Mouse (Mus musculus) G1E (cell line): ENCODE measurements at regions not wholly inside any gene's neighbourhood (a gene's known extent, or its start where the extent isn't known, plus 50 kb on each side); places are given as distances from the start of the nearest gene placed in this dataset.

Source experiments
- CTCF ChIP-seq: IDR thresholded peaks from 2 replicates; pipeline ENCODE4 v1.5.1; 2012; ENCODE audit warnings: low read depth, low read length, inconsistent platforms, mixed read lengths
- GATA1 ChIP-seq: IDR thresholded peaks from 2 replicates; pipeline ENCODE4 v1.6.1; 2012; ENCODE audit warnings: borderline replicate concordance, low read length, inconsistent platforms, mixed read lengths
- TAL1 ChIP-seq: conservative IDR thresholded peaks from 2 replicates; pipeline ENCODE4 v1.6.1; 2012; ENCODE audit warnings: low read depth, low read length, inconsistent platforms, mixed read lengths

DNA sequence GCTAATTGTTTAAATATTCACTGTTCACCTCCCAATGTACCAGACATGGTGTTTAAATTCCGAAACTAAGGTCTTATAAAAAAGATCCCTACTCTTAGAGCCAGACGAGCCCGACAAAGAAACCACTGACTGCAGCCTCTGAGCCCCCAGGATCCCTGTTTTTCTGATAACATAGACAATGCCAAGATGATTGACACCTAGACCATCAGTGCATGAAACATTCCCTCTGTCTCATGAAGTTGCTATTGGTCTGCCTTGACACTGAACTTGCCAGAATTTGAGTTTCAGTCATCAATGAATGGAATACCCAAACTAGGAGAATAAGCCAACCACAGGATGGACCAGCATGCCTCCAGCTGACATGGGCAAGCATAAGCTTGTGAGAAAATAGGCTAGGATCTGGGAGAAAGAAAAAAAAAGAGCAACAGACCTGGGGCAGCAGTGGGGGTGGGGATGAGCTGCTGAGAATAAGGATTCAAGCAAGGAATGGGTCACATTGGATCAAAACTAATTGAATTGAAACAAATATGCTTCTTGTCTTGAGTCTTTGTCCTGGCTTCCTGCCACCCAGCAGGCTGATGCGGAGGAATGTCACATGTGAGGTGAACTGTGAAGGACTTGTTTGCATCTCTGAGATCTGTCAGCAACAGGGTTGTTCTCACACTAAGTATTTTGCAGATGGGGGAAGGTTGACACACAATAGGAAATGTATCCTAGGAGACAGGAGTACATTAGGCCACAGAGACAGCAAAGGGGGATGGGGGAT, 333.0 kb downstream of the Lpin1 start:
- TF ChIP-seq CTCF (no peak), GATA1 (no peak), TAL1 (no peak)
